Mouse (Mus musculus) v-Abl transformed pro-B cells (cell line): ENCODE results near the gene Rhbg.

ENCODE experiments used
- in situ Hi-C, 2 experiments: fragments of 400-800 bp; cut with MboI; formaldehyde crosslinking; loops; one replicate each; pipeline ENCODE4 v1.15.1; 2025; ENCODE audit not compliant: unreplicated experiment in 2 of 2

The Rhbg gene

GRCm38 (mm10) chr3:88230262-88231047 lies 24.1 kb downstream of the Rhbg start:
- in situ Hi-C loops: no loop called here

DNA sequence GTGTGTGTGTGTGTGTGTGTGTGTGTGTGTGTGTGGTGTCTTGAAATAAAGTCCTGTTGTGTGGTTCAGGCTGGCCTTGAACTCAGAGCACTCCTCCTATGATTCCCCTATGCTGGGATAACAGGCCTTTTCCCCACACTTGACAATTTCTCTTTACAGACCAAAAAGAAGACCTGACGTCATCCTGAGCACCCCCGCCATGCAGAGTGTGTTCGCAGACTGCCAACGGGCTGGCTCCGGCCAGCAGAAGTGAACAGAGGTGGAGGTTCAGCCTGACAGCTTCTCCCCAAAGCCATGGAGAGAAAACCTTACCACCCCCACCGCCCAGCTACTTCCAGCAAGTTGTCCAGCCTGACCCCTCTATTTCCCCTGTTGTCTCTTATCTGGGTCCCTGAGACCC lies 25.0 kb downstream of the Rhbg start:
- in situ Hi-C loops: no loop called here

DNA sequence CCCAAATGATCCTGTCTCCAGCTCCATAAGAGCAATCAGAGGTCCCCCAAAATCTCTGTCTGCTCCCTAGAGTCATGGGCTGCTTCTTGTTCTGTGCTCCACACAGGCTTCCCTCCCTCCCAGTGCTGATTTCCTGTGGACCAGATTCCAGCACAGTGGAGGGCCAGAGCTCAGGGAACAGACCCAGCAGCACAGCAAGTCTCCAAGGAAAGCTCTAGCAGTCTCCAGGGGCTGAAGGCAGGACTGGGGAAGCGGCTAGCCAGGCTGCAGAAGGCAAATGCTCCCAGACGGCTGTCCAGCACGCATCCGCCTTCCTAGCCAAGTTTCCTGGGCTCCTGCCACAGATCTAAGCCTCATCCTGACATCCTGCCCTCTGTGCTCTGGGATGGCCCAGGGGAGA lies 25.6 kb downstream of the Rhbg start:
- in situ Hi-C loops: no loop called here

- in situ Hi-C loops: no loop called here
Observed at GRCm38 (mm10) chr3:88227976-88228375, 26.5 kb downstream of the Rhbg start.

GRCm38 (mm10) chr3:88227260-88227659 lies 27.2 kb downstream of the Rhbg start:
- in situ Hi-C loops: no loop called here

GRCm38 (mm10) chr3:88226101-88226845 lies 28.2 kb downstream of the Rhbg start:
- in situ Hi-C loops: no loop called here

DNA sequence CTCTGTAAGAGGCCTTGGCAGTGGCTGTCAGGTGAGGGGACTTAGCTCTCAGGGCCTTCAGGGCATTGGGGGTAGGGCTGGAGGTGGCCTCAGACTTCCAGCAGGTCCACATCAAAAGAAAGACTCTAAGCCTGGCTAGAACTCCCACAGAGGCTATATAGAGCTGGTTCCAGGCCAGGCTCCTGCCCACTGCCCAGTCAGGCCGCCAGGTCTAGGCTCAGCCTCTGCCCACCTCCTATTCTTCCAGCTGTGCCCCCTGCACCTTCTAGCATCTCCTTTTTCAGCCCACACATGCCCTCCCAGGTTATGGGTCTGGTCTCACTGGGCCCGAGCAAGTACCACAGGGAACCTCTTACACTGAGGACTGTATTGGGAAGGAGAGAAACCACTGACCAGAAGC lies 29.6 kb downstream of the Rhbg start:
- in situ Hi-C loops: no loop called here

GRCm38 (mm10) chr3:88222446-88222845 lies 32.1 kb downstream of the Rhbg start:
- in situ Hi-C loops: no loop called here

- in situ Hi-C loops: no loop called here
Observed at GRCm38 (mm10) chr3:88221519-88222390, 32.8 kb downstream of the Rhbg start.

- in situ Hi-C loops: no loop called here
Observed at GRCm38 (mm10) chr3:88220842-88221241, 33.7 kb downstream of the Rhbg start.

DNA sequence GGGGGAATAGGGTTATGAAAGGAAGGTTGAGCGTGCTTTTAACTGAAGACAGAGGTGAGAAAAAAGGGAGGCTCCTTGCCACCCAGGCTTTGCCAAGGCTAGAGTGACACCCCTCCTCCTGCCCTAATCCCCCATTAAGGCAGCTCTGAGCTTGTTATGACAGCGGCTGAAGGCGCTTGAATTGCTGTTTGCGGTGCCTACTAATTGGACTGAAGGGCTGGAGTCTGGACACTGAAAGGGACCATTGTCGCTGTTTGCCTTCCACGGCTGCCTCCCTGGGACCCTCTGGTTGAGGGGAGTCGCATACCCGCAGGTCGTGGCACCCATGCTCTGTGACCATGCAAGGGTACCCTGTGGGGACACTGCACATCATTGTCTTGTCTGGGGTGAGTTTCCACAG lies 34.6 kb downstream of the Rhbg start:
- in situ Hi-C loops: no loop called here

- in situ Hi-C loops: no loop called here
Observed at GRCm38 (mm10) chr3:88217679-88218078, 36.8 kb downstream of the Rhbg start.

- in situ Hi-C loops: no loop called here
Observed at GRCm38 (mm10) chr3:88216534-88217326, 37.8 kb downstream of the Rhbg start.

- in situ Hi-C loops: no loop called here
Observed at GRCm38 (mm10) chr3:88216116-88216515, 38.4 kb downstream of the Rhbg start.

- in situ Hi-C loops: no loop called here
Observed at GRCm38 (mm10) chr3:88215553-88216004, 38.9 kb downstream of the Rhbg start.

- in situ Hi-C loops: no loop called here
Observed at GRCm38 (mm10) chr3:88214971-88215552, 39.4 kb downstream of the Rhbg start.

- in situ Hi-C loops: no loop called here
Observed at GRCm38 (mm10) chr3:88214197-88214938, 40.1 kb downstream of the Rhbg start.

GRCm38 (mm10) chr3:88213019-88213418 lies 41.5 kb downstream of the Rhbg start:
- in situ Hi-C loops: no loop called here

- in situ Hi-C loops: no loop called here
Observed at GRCm38 (mm10) chr3:88212356-88212755, 42.2 kb downstream of the Rhbg start.
